Mouse (Mus musculus): ENCODE results near the gene Smim11. TPM values are rescaled to one million over a fixed set of nuclear protein-coding genes. Genes with fewer than 3 reads are reported as not detected.

Smim11 gene
- polyA plus RNA-seq, 1 experiment from 2014 or later = 131 TPM

DNA sequence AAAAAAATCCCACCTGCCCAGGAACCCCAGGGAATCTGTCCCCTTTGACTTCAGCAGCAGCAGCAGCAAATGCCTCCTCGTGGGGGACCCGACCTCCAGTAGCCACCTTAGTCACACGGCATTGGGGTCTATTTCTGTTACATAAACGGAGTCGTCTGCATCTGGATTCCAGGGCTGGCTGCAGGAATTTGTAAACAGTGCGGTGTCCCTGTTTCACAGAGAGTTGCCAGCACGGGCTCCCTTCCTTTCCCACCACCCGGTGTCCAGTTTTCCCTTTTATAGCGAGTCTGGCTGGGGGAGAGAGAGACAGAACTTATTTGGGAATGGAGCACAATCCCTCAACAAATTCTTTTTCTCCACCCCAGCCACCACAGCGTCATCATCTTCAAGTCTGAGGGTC is 16.0 kb upstream of the Smim11 start:
- Histone ChIP-seq H3K27ac (ENCODE audit: low read length) (no peak overlapping the region), H3K4me3 (ENCODE audit: low read depth, low read length) (no peak overlapping the region), H3K9me3 (ENCODE audit: low read length) (no peaks in the 10 kb centered on the region), H3K9ac (replicated peaks; ENCODE audit: low read depth) (no peak overlapping the region), H3K4me1 (ENCODE audit: insufficient read depth, low read depth, low read length) (0 out of 2 replicates have a peak, but pooled peaks cover 2% of the 10 kb centered on the region), H3K36me3 (ENCODE audit: insufficient read depth, low read length) (no peaks in the 10 kb centered on the region), H3K4me2 (replicated peaks; ENCODE audit: low read depth, low read length) (no peak overlapping the region), H3K27me3 (replicated peaks; ENCODE audit: insufficient read depth, low read length) (no peaks in the 10 kb centered on the region)
- TF ChIP-seq EP300 (IDR thresholded peaks at IDR 0.05) (no peak), CTCF (IDR thresholded peaks at IDR 0.05) (no peak)
- ATAC-seq (no peak), DNase-seq (ENCODE audit: low spot score) (no peak)
- WGBS = 21% methylated on average over 10 of the region's 10 CpGs

GRCm38 (mm10) chr16:92286609-92287008 is 14.5 kb upstream of the Smim11 start:
- peak; percentile 84 for DNase-seq (ENCODE audit: low spot score)
- TF ChIP-seq CTCF (IDR thresholded peaks at IDR 0.05) (peak; percentile 93), EP300 (IDR thresholded peaks at IDR 0.05) (no peak; the same call in 1 of the 2 replicates)
- H3K4me1 ChIP-seq (ENCODE audit: insufficient read depth, low read depth, low read length) = 0 out of 2 replicates have a peak, but pooled peaks cover 2% of the 10 kb centered on the region
- no peak overlapping the region for H3K27ac ChIP-seq (ENCODE audit: low read length)
- H3K36me3 ChIP-seq (ENCODE audit: insufficient read depth, low read length) = no peaks in the 10 kb centered on the region
- 5% methylated on average over 7 of the region's 7 CpGs for WGBS
- no peak overlapping the region for H3K4me3 ChIP-seq (ENCODE audit: low read depth, low read length)
- ATAC-seq = peak; percentile 41
- no peaks in the 10 kb centered on the region for H3K27me3 ChIP-seq (replicated peaks; ENCODE audit: insufficient read depth, low read length)
- H3K9me3 ChIP-seq (ENCODE audit: low read length) = no peaks in the 10 kb centered on the region
- H3K4me2 ChIP-seq (replicated peaks; ENCODE audit: low read depth, low read length) = no peak overlapping the region
- no peak overlapping the region for H3K9ac ChIP-seq (replicated peaks; ENCODE audit: low read depth)

DNA sequence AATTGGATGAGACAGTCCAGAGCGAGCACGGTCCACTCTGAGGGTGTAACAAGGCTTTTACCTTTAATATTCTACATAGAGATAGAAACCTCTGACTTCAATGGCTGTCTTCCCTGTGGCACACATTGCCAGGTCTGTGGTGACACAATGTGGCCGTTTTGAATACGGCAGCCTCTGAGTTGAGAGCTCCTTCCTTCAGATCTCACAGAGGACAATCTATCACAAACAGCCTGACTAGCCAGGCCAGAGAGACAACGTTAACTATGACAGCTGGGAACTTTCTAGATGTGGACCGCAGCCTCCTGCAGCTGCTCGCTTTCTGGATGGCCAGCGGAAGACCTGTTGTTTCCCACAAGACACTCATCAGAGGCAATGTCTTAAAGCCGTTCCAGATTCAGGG is 12.3 kb upstream of the Smim11 start:
- H3K4me2 ChIP-seq (replicated peaks; ENCODE audit: low read depth, low read length) = no peak overlapping the region
- H3K27ac ChIP-seq (ENCODE audit: low read length) = no peak overlapping the region
- WGBS = 72% methylated on average over 9 of the region's 9 CpGs
- peaks cover 2% of the 10 kb centered on the region; the same call in 1 of the 2 replicates for H3K4me1 ChIP-seq (ENCODE audit: insufficient read depth, low read depth, low read length)
- H3K9ac ChIP-seq (replicated peaks; ENCODE audit: low read depth) = no peak overlapping the region
- no peaks in the 10 kb centered on the region for H3K27me3 ChIP-seq (replicated peaks; ENCODE audit: insufficient read depth, low read length)
- TF ChIP-seq EP300 (IDR thresholded peaks at IDR 0.05) (no peak), CTCF (IDR thresholded peaks at IDR 0.05) (peak; percentile 73)
- ATAC-seq = peak; percentile 46
- DNase-seq (ENCODE audit: low spot score) = peak; percentile 67
- H3K9me3 ChIP-seq (ENCODE audit: low read length) = no peaks in the 10 kb centered on the region
- no peaks in the 10 kb centered on the region for H3K36me3 ChIP-seq (ENCODE audit: insufficient read depth, low read length)
- no peak overlapping the region for H3K4me3 ChIP-seq (ENCODE audit: low read depth, low read length)

DNA sequence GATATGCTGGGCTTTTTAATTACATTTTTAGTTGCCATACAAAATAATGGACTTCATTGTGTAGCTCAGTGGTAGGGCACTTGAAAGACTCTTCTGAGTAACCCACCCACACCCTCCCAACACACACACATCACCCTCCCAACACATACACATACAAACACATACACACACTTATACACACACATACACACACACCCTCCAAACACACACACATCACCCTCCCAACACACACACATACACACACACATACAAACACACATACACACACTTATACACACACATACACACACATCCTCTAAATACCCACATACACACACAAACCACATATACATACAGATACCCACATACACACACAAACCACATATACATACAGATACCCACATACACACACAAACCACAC is 11.0 kb upstream of the Smim11 start:
- ATAC-seq (no peak), DNase-seq (ENCODE audit: low spot score) (no peak)
- H3K9ac ChIP-seq (replicated peaks; ENCODE audit: low read depth) = no peak overlapping the region
- no peaks in the 10 kb centered on the region for H3K27me3 ChIP-seq (replicated peaks; ENCODE audit: insufficient read depth, low read length)
- no peak overlapping the region for H3K27ac ChIP-seq (ENCODE audit: low read length)
- H3K4me2 ChIP-seq (replicated peaks; ENCODE audit: low read depth, low read length) = no peak overlapping the region
- H3K36me3 ChIP-seq (ENCODE audit: insufficient read depth, low read length) = no peaks in the 10 kb centered on the region
- no peak overlapping the region for H3K4me3 ChIP-seq (ENCODE audit: low read depth, low read length)
- H3K9me3 ChIP-seq (ENCODE audit: low read length) = no peaks in the 10 kb centered on the region
- TF ChIP-seq EP300 (IDR thresholded peaks at IDR 0.05) (no peak), CTCF (IDR thresholded peaks at IDR 0.05) (no peak)
- H3K4me1 ChIP-seq (ENCODE audit: insufficient read depth, low read depth, low read length) = peaks cover 2% of the 10 kb centered on the region; the same call in 1 of the 2 replicates

- Histone ChIP-seq H3K9ac (replicated peaks; ENCODE audit: low read depth) (no peak within 1 kb of the TSS), H3K4me1 (ENCODE audit: insufficient read depth, low read depth, low read length) (no peaks in the 10 kb centered on the region; the same call in 1 of the 2 replicates), H3K27ac (ENCODE audit: low read length) (peak within 1 kb of the TSS; percentile 38; the same call in 1 of the 2 replicates), H3K36me3 (ENCODE audit: insufficient read depth, low read length) (no peaks in the 10 kb centered on the region), H3K9me3 (ENCODE audit: low read length) (no peaks in the 10 kb centered on the region), H3K4me2 (replicated peaks; ENCODE audit: low read depth, low read length) (peak within 1 kb of the TSS; percentile 28), H3K4me3 (ENCODE audit: low read depth, low read length) (no peak within 1 kb of the TSS), H3K27me3 (replicated peaks; ENCODE audit: insufficient read depth, low read length) (no peaks in the 10 kb centered on the region)
- WGBS = 35% methylated on average over 10 of the region's 10 CpGs
- TF ChIP-seq EP300 (IDR thresholded peaks at IDR 0.05) = no peak
- TF ChIP-seq CTCF (IDR thresholded peaks at IDR 0.05) = no peak
- DNase-seq (ENCODE audit: low spot score) = peak; percentile 70
- ATAC-seq = peak; percentile 6; the same call in 1 of the 2 replicates
Observed at GRCm38 (mm10) chr16:92292101-92292500, 9.0 kb upstream of the Smim11 start, which contains the start of gene Kcne2. TSS of gene Kcne2 (plus strand) at chr16:92292389.

DNA sequence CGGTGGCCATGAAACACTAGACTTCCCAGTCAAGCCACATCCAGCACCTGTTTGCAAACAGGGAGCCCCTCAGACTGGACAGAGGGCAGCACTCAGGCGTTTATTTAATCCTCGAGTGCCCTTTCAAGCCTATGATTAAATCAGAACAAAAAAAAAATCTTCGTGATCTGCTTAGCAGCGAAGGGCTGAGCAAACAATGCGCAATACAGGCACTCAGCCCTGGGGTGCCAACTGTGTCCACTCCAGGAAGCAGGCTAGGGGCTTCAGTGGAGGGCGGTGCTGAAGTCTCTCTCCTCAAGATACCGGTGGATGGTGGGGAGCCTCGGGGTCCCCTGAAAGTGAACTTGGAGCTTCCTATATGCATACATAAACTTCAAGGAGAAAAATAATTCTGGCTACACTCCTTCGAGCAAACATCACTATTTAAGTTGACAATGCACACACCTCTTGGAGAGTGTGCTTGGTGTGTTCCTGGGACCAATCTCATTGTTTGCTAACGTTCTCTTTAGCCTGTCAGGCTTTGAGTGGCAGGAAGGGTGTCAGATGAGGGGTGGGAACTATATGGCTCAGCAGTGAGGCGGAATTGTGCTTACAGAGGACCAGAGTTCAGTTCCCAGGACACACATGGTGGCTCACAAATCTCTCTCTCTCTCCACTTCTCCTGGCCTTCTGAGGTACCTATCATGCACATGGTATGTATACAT is 6.7 kb upstream of the Smim11 start:
- peak overlapping the region; percentile 71 for H3K27ac ChIP-seq (ENCODE audit: low read length)
- H3K4me1 ChIP-seq (ENCODE audit: insufficient read depth, low read depth, low read length) = no peaks in the 10 kb centered on the region; the same call in 1 of the 2 replicates
- no peak overlapping the region for H3K9ac ChIP-seq (replicated peaks; ENCODE audit: low read depth)
- no peak overlapping the region for H3K4me3 ChIP-seq (ENCODE audit: low read depth, low read length)
- no peaks in the 10 kb centered on the region for H3K27me3 ChIP-seq (replicated peaks; ENCODE audit: insufficient read depth, low read length)
- no peaks in the 10 kb centered on the region for H3K9me3 ChIP-seq (ENCODE audit: low read length)
- no peaks in the 10 kb centered on the region for H3K36me3 ChIP-seq (ENCODE audit: insufficient read depth, low read length)
- no peak for TF ChIP-seq CTCF (IDR thresholded peaks at IDR 0.05)
- TF ChIP-seq EP300 (IDR thresholded peaks at IDR 0.05) = peak; percentile 45; the same call in 1 of the 2 replicates
- DNase-seq (ENCODE audit: low spot score) (peak; percentile 85), ATAC-seq (peak; percentile 88)
- 0 out of 2 replicates have a peak overlapping the region, but pooled peaks have one; percentile 25 for H3K4me2 ChIP-seq (replicated peaks; ENCODE audit: low read depth, low read length)
- 38% methylated on average over 12 of the region's 12 CpGs for WGBS
